Mouse (Mus musculus): Measurements from ENCODE around the gene Il24. TPM values are rescaled to one million over a fixed set of nuclear protein-coding genes. Genes with fewer than 3 reads are reported as not detected.

Il24 gene
- not detected in 2 replicates for polyA plus RNA-seq (2016; fragmentation: Nextera tagmentation; extraction: Ambion mirVana)

DNA sequence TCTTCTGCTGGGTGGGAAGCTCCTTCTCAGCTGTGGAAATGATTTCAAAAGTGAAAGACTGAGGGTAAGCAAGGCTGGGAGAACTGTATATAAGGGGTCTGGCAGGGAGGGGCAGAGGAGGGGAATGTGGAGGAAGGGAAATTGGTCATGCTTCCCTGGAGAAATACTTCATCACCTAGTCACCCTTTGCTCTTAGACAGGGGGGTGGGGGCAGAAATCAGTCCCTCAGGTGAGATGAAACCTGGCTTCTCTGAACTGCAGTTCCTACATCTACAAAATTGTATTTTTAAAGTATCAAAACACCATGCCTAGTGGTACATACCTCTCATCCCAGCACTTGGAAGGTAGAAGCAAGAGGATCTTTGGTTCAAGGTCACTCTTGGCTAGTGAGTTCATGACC is at the start of gene Il24:
Il24 (minus strand) TSS at position 101 of the 400 bp plus-strand sequence.
- no peak for DNase-seq (ENCODE audit: low spot score)
- H3K4me1 ChIP-seq, result no peaks in the 10 kb centered on the region
- no peaks in the 10 kb centered on the region for H3K9me3 ChIP-seq (replicated peaks)
- no peaks in the 10 kb centered on the region for H3K36me3 ChIP-seq
- no peak within 1 kb of the TSS for H3K4me3 ChIP-seq
- no peak within 1 kb of the TSS for H3K27ac ChIP-seq
- no peaks in the 10 kb centered on the region for H3K27me3 ChIP-seq (ENCODE audit: low read depth, poor library complexity, severe bottlenecking)

GRCm38 (mm10) chr1:130936351-130936750 is 49.1 kb upstream of the Il24 start:
- Histone ChIP-seq H3K27me3 (ENCODE audit: low read depth, poor library complexity, severe bottlenecking) (no peaks in the 10 kb centered on the region), H3K4me1 (peaks cover 31% of the 10 kb centered on the region), H3K36me3 (no peaks in the 10 kb centered on the region), H3K9me3 (replicated peaks) (no peaks in the 10 kb centered on the region), H3K27ac (0 out of 2 replicates have a peak overlapping the region, but pooled peaks have one; percentile 26), H3K4me3 (no peak overlapping the region)
- WGBS, result 7% methylated on average over 6 of the region's 6 CpGs
- peak; percentile 61 for DNase-seq (ENCODE audit: low spot score)

DNA sequence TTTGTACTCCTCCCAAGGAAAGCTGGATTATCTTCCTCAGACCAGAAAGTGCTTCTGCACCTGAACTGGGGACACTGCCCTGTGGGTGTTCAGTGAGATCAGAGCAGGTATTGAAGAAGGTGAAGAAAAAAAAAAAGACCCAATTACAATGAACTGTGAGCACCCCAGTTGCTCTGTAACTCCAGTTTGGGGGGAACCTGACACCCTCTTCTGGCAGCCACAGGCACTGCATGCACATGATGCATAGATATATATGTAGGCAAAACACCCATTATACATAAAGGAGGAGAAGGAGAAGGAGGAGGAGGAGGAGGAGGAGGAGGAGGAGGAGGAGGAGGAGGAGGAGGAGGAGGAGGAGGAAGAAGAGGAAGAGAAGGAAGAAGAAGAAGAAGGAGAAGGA is 39.2 kb upstream of the Il24 start:
- Histone ChIP-seq H3K4me1 (no peaks in the 10 kb centered on the region), H3K4me3 (no peak overlapping the region), H3K36me3 (no peaks in the 10 kb centered on the region), H3K27ac (no peak overlapping the region), H3K27me3 (ENCODE audit: low read depth, poor library complexity, severe bottlenecking) (no peaks in the 10 kb centered on the region), H3K9me3 (replicated peaks) (no peaks in the 10 kb centered on the region)
- DNase-seq (ENCODE audit: low spot score), result no peak

- WGBS, result 33% methylated on average over 1 of the region's 1 CpGs
- Histone ChIP-seq H3K27me3 (ENCODE audit: low read depth, poor library complexity, severe bottlenecking) (no peaks in the 10 kb centered on the region), H3K36me3 (no peaks in the 10 kb centered on the region), H3K4me1 (no peaks in the 10 kb centered on the region), H3K9me3 (replicated peaks) (no peaks in the 10 kb centered on the region), H3K27ac (no peak overlapping the region), H3K4me3 (no peak overlapping the region)
- no peak for DNase-seq (ENCODE audit: low spot score)
These were observed 31.2 kb upstream of the Il24 start for GRCm38 (mm10) chr1:130918323-130918980.

- DNase-seq (ENCODE audit: low spot score), result no peak
- no peak within 1 kb of the TSS for H3K4me3 ChIP-seq
- whole genome bisulfite sequencing, result 90% methylated on average over 12 of the region's 12 CpGs
- no peaks in the 10 kb centered on the region for H3K9me3 ChIP-seq (replicated peaks)
- no peak within 1 kb of the TSS for H3K27ac ChIP-seq
- H3K36me3 ChIP-seq, result no peaks in the 10 kb centered on the region
- no peaks in the 10 kb centered on the region for H3K4me1 ChIP-seq
- H3K27me3 ChIP-seq (ENCODE audit: low read depth, poor library complexity, severe bottlenecking), result no peaks in the 10 kb centered on the region
These were observed 24.3 kb upstream of the Il24 start, which contains the start of gene Il20 for GRCm38 (mm10) chr1:130911401-130912010. Gene Il20 (minus strand): TSS chr1:130911451.

GRCm38 (mm10) chr1:130902505-130902904 is 15.3 kb upstream of the Il24 start:
- Histone ChIP-seq H3K9me3 (replicated peaks) (no peaks in the 10 kb centered on the region), H3K27ac (no peak overlapping the region), H3K36me3 (no peaks in the 10 kb centered on the region), H3K27me3 (ENCODE audit: low read depth, poor library complexity, severe bottlenecking) (no peaks in the 10 kb centered on the region), H3K4me3 (no peak overlapping the region), H3K4me1 (no peaks in the 10 kb centered on the region)
- no peak for DNase-seq (ENCODE audit: low spot score)
- 85% methylated on average over 7 of the region's 7 CpGs for WGBS

DNA sequence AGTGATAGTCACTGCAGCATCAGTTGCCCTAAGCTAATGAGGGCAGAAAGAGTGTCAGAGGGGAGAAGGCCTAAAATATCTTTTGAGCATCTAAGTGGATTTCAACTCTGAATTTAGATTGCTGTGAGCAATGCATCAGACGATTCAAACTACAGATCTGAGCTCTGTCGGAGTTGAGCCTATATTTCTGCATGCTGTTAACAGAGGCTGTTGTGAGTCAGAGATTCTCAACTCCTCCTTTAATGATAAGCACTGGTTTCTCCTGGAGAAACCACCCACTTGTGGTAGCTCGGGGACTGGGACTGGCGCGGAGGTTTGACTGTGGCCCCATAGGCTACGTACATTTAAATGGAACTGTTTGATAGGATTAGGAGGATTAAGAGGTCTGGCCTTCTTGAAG is 7.2 kb upstream of the Il24 start:
- DNase-seq (ENCODE audit: low spot score), result no peak
- no peaks in the 10 kb centered on the region for H3K36me3 ChIP-seq

DNA sequence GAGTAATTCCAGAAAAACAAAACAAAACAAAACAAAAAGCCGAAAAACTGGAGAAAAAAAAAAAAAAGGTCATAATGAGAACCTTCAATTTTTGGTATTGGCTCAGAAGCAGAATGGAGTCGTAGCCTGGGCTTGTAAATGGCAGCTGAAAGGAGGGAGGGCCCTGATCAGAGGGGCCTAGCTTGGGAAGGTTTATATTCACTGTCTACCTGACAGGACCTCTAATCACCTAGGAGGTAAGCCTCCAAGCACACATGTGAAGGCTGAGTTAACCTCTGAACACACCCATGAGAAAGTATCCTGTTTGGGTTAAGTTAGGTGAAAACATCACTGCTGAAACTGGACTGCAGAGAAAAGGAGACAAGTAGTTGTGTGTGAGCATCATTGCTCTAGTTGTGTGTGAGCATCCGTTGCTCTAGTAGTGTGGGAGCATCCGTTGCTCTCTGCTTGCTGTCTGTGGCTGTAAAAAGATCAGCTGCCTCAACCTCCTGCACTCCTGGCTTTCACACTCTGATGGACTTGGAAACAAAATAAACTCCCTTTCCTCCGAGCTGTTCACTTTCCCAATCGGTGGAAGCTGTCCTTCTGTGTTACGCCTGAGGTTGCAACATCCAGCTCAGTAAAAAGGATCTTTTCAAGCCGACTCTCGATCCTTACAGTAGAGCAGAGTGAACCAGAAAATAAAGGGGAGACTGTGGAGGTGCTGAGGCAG is 6.2 kb upstream of the Il24 start:
- WGBS, result 79% methylated on average over 9 of the region's 9 CpGs
- no peak overlapping the region for H3K27ac ChIP-seq
- H3K4me1 ChIP-seq, result no peaks in the 10 kb centered on the region
- no peaks in the 10 kb centered on the region for H3K27me3 ChIP-seq (ENCODE audit: low read depth, poor library complexity, severe bottlenecking)
- H3K9me3 ChIP-seq (replicated peaks), result no peaks in the 10 kb centered on the region
- DNase-seq (ENCODE audit: low spot score), result no peak
- no peaks in the 10 kb centered on the region for H3K36me3 ChIP-seq
- no peak overlapping the region for H3K4me3 ChIP-seq

More for the DNA sequence above, 7.2 kb upstream of the Il24 start:
- 72% methylated on average over 6 of the region's 6 CpGs for WGBS
- Histone ChIP-seq H3K27ac (no peak overlapping the region), H3K27me3 (ENCODE audit: low read depth, poor library complexity, severe bottlenecking) (no peaks in the 10 kb centered on the region), H3K4me1 (no peaks in the 10 kb centered on the region), H3K4me3 (no peak overlapping the region), H3K9me3 (replicated peaks) (no peaks in the 10 kb centered on the region)

DNA sequence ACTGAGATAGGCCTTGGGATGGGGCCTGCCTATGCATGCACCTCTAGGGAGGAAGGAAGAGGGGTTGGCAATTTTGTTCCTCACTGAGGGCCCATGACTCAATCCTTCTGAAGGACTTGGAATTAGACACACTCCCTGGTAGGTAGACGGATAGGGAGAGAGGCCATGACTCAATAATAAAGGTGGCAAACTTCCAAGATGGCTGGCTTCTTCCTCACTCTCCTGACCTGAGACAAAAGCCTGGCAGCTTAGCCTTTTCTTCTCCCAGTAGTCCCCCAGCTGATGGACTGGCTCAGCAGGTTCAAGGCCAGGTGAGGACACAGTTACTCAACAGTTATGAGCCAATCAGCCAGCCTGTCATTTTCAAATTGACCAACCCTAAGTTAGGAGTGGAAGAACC is 5.2 kb upstream of the Il24 start:
- no peak overlapping the region for H3K27ac ChIP-seq
- H3K4me1 ChIP-seq, result no peaks in the 10 kb centered on the region
- no peak for DNase-seq (ENCODE audit: low spot score)
- no peak overlapping the region for H3K4me3 ChIP-seq
- no peaks in the 10 kb centered on the region for H3K27me3 ChIP-seq (ENCODE audit: low read depth, poor library complexity, severe bottlenecking)
- 93% methylated on average over 1 of the region's 1 CpGs for WGBS
- H3K9me3 ChIP-seq (replicated peaks), result no peaks in the 10 kb centered on the region
- no peaks in the 10 kb centered on the region for H3K36me3 ChIP-seq

GRCm38 (mm10) chr1:130883146-130883545 is 4.1 kb downstream of the Il24 start:
- WGBS, result 89% methylated on average over 4 of the region's 4 CpGs
- H3K27me3 ChIP-seq (ENCODE audit: low read depth, poor library complexity, severe bottlenecking), result peaks cover 25% of the 10 kb centered on the region
- DNase-seq (ENCODE audit: low spot score), result no peak
- H3K27ac ChIP-seq, result no peak overlapping the region
- no peak overlapping the region for H3K4me3 ChIP-seq
- no peaks in the 10 kb centered on the region for H3K9me3 ChIP-seq (replicated peaks)
- no peaks in the 10 kb centered on the region for H3K36me3 ChIP-seq
- H3K4me1 ChIP-seq, result peaks cover 4% of the 10 kb centered on the region

DNA sequence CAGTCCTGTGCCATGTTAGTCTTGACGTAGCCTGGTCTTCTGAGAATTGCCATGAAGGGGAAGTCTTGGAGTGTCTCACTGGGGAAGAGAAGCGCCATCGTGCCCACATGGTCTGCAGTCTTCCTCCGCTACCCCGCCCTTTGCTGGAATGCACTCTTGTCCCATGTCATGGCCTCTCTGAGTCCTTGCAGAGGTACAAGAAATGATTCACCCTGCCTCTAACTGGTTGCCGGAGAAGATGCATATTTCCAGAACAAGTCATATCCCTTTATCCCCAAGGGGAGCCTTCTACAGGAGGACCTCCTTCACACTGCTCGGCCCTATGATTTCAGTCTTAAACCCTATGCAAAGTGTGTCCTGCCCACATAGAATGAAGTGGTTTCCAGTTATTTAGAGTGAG is 7.3 kb downstream of the Il24 start:
- Histone ChIP-seq H3K27me3 (ENCODE audit: low read depth, poor library complexity, severe bottlenecking) (peaks cover 37% of the 10 kb centered on the region), H3K4me1 (peaks cover 8% of the 10 kb centered on the region), H3K36me3 (no peaks in the 10 kb centered on the region), H3K9me3 (replicated peaks) (no peaks in the 10 kb centered on the region), H3K4me3 (no peak overlapping the region), H3K27ac (no peak overlapping the region)
- DNase-seq (ENCODE audit: low spot score), result no peak
- WGBS, result 91% methylated on average over 7 of the region's 7 CpGs

DNA sequence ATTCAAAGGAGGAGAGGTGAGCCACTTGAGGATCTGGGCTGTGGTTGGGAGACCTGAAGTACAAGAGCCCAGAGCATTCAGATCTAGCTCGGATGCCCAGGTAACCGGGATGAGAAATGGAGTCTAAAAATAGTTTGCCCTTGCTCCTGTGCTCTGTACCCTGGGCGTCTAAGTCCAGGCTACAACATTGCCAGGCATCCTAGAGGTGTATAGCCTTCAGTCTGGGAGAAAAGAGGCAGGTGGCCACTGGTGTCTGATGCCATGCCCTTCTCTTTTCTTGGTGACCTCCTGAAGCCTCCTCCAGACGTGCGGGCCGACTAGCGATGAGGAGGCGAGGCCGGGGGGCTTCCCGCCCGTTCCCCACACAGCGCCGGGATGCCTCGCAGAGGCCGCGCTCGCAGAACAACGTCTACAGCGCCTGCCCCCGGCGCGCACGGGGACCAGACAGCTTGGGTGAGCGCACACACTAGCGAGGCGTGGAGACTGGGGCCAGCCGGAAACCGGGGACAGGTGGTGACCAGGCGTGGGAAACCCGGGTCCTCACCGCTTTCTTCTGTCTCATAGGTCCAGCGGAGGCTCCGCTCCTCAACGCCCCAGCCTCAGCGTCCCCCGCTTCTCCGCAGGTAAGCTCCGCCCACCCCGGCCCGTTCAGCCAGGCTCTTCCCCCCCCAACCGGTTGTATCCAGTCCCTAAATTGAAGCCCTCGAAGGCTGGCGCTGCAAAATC is 9.2 kb downstream of the Il24 start:
- peaks cover 8% of the 10 kb centered on the region for H3K4me1 ChIP-seq
- peak overlapping the region; percentile 56 for H3K4me3 ChIP-seq
- H3K27me3 ChIP-seq (ENCODE audit: low read depth, poor library complexity, severe bottlenecking), result peaks cover 37% of the 10 kb centered on the region
- peak overlapping the region; percentile 61 for H3K27ac ChIP-seq
- no peaks in the 10 kb centered on the region for H3K36me3 ChIP-seq
- 4% methylated on average over 43 of the region's 43 CpGs for WGBS
- H3K9me3 ChIP-seq (replicated peaks), result no peaks in the 10 kb centered on the region
- DNase-seq (ENCODE audit: low spot score), result peak; percentile 68

All from limb, embryonic 10.5 days (tissue).